Mouse (Mus musculus) adrenal gland, postnatal 25 days (tissue): ENCODE results near the gene Cdk17. TPM values are rescaled to one million over a fixed set of nuclear protein-coding genes. Genes with fewer than 3 reads are reported as not detected.

ENCODE experiments used
- DNase-seq: peaks from one replicate; pipeline ENCODE4 v3.0.0; 2021; ENCODE audit warnings: mixed read lengths
- long read RNA-seq: library from polyadenylated mRNA; stranded (forward); transcript quantifications from one replicate; pipeline ENCODE4 v2.0.0, GENCODE M21; 2021
- total RNA-seq: library from RNA; stranded (reverse); gene quantifications from 2 replicates; pipeline ENCODE4 v1.2.3, GENCODE M21; 2021

The Cdk17 gene
- 21.7 and 27.6 TPM in 2 replicates for total RNA-seq
- long read RNA-seq, transcript Cdk17-201 (17 exons, 3,615 nt): major isoform, 23 of 38 reads
- long read RNA-seq, partial matches to known transcripts: 11 of 38 reads
- long read RNA-seq, other reads (novel, unspliced or antisense): 4 of 38 reads

DNA sequence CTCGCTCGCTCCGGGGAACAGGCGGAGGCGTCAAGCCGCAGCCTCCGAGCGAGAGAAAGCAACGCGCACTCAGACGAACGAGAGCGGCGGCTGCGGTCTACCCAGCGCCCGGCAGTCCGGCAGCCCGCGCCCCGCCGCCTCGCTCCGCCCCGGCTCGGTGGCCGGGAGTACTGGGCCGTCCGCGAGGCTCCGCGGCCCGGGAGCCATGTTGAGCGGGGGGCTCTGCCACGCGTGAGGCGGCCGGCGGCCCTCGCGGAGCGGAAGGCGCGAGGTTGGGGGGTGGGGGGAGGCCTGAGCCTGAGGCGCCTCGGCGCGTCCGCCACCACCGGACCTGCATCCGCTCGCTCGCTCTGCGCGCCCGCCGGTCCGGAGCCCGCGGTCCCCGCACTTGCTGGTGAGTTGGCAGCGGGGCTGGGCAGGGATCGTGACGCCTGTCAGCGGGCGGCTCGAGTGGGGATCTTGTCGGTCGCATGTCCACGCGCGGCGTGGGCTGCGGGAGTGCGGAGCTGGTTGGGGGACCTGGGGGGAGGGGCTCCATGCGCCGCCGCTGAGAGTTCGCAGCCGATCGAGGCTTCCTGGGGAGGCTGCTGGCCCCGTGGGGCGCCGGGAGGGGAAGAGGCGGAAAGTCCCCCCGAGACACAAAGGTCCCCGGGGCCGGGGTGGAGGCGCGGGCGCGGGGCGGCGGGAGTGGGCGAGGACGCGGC lies at the start of gene Cdk17:
Gene Cdk17, plus strand, starts transcription at position 69 of the 704 bp plus-strand sequence.
- DNase-seq: peak; percentile 67

DNA sequence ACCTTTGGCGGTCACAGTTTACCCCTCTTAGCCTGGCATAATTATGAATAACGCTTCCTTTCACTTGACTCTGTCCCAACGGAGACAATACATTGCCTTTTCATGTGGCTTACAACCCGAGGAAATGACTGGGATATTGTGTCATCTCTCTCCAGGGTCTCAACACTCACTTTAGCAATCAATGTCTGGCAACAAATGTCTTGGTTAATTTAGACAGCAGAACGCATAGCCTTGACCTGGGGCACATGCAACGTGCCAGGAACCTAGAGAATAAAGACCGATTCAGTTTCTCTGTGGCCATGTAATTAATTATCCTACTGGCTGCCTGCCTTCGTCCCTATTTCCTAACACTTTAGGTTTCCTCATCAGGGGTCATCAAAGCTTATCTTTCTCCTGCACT lies 49.3 kb upstream of the Cdk17 start:
- peak; percentile 21 for DNase-seq

DNA sequence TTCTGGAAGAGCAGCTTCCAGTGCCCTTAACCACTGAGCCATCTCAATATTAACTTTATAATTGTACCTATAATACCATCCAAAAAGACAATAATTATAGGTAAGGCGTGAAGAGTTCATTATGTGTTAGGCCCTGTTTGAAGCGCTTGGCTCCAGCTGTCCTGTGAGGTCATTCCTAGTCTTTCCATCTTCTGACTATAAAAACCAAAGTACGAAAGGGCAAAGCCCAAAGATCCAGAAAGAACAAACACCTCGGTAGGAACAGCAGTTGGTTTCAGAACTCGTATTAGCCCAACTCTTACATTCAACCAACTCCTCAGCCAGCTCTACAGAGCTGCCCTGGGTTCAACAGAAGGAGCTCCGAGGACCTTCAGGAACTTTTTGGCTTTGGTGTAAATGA lies 48.7 kb upstream of the Cdk17 start:
- no peak for DNase-seq

DNA sequence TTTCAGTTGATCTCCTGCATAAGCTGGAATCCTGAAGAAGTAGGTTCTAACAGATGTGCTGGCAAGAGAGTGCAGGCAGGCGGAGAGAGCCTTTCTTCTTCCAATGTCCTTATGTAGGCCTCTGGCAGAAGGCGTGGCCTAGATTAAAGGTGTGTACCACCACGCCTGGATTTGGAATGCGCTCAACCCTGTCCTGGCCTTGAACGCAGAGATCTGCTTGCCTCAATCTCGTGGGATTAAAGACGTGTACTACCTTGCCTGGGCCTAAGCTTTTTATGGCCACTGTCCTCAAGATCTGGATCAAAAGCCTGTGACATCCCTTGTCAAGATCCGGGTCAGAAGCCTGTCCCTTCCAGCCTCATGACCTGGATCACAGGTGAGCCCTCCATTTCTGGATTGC lies 46.7 kb upstream of the Cdk17 start:
- no peak for DNase-seq

DNA sequence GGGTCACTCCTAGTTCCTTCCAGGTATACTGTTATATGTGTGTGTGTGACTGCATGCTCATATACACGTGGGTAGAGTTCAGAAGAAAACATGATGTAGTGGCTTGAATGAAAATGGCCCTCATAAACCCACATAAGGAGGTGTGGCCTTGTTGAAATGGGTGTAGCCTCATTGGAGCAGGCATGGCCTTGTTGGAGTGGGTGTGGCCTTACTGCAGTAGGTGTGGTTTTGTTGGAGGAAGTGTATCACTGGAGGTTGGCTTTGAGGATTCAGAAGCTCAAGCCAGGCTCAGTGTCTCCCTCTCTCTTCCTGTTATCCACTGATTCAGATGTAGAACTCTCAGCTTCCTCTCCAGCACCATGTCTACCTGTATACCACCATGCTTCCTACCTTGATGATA lies 45.9 kb upstream of the Cdk17 start:
- no peak for DNase-seq

DNA sequence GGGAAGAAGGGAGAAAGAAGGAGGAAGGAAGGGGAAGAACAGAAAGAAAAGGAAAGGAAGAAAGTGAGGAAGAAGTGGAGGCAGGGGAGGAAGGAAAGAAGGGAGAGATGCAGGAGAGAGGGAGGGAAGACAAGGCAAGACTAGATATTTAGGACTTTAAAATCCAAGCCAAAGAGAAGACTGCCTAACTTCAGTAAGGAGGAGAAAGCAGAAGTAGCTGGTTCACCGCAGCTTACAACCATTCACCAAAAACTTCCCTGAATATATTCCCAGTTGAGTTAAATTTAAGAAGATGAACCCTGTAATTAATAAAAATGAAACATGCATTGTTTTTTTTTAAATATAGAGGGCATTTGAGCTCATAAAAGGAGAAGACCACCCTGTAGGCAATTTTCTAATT lies 44.9 kb upstream of the Cdk17 start:
- no peak for DNase-seq

DNA sequence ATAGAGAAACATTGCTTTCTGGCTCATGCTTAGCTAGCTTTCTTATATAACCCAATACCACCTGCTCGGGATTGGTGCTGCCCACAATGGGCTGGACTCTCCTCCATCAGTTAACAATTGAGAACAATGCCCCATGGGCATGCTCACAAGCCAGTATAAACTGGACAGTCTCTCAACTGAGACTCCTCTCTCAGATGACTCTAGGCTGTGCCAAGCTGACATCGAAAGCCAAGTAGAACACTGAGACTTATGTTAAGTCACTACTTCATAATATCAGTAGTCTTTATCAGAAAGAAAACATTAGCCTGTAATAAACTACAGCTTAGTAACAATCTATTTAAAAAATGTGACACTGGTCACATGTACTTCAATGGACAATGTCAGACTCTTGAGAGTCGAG lies 44.0 kb upstream of the Cdk17 start:
- no peak for DNase-seq

DNA sequence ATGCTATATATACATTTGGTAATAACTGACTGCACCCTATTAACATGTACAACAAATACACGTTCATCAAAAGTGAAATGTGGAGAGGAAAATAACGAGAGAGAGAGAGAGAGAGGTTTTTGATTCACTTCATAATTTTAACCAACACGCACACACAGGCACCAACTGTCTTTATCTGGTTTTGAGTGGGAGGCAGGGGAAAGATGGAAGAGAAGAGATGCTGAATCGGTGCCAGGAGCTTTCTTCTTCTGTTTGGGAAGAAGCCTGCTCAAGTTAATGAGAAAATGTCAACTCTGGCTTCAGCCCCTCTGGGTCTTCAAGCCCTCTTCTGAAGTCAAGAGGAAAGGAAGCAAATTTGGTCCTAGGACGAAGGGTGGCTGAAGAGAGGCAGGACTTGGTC lies 40.9 kb upstream of the Cdk17 start:
- DNase-seq: no peak

DNA sequence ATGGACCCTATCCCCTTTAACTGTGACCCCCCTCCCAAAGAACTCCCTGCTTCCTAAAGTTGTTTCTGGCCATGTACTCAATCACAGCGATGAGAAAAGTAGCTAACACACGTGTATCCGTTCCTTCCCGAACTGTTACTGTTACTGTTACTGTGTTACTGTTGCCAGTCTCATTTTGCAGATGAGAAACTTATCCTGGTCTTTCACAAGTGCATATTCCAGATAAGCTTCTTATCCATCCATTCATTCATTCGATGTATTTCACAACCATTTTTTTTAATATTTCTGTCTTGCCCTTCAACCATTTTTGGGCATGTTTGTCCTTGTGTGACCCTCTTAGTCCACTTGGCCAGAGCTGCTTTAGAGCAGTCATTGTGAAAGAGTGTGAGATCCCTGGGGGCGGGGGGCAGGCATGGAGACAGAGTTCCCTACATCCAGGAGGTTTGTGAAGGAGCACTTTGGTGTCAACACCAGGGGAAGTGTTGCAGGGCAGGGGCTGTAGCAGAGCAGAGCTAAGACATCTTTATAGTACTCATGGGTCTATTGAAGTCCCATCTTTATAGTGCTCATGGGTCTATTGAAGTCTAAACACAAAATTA lies 39.3 kb upstream of the Cdk17 start:
- DNase-seq: no peak

DNA sequence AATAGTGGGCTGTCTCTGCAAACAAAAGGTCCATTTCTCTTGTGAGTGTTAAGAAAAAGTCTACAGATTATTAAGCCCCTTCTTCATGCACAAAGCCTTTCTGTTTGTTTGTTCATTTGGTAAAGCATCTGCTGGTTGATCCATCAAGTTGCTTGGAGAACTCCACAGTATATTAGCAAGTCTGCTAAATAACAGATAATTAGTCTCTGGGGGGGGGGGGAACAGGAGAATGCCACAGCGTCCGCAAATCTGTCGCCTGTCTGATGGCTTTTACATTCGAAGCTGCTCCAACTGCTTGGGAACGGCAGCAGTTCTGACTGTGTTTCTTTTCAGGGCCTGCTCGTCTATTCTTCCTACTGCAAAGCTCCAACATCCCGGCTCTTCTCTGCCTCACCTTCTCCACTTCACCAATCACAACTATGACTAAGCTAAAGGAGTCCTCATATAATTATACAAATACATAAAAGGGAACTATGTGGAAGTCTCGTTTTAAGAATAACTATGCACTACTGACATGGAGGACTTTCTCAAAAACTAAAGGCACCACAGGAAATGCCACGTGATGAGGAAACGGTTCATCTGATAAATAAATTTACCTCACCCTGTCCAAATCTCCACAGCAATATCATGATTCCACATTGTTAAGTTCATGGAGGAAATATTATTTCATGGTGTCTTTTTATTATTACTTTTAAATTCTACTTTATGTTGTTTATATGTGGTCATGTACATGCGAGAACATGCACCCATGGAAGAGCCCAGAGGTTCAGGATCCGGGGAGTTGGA lies 38.1 kb upstream of the Cdk17 start:
- DNase-seq: no peak

DNA sequence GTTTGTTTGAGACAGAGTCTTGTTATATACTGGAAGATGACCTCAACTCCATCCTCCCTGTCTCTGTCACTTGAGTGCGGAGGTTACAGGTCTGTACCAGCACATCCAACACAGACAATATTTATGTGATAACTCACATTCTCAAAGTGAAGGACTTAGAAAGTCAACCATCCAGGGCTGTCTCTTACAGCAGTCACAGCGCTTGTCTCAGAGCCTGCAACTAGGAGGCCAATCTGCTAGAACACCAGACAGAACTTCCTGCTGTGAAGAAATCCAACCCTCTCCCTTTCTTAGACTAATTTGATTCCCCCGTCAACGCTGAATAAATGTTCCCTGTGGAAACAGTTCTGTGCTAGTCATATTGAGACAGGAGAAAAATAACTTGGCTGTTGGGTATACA lies 37.4 kb upstream of the Cdk17 start:
- DNase-seq: no peak

DNA sequence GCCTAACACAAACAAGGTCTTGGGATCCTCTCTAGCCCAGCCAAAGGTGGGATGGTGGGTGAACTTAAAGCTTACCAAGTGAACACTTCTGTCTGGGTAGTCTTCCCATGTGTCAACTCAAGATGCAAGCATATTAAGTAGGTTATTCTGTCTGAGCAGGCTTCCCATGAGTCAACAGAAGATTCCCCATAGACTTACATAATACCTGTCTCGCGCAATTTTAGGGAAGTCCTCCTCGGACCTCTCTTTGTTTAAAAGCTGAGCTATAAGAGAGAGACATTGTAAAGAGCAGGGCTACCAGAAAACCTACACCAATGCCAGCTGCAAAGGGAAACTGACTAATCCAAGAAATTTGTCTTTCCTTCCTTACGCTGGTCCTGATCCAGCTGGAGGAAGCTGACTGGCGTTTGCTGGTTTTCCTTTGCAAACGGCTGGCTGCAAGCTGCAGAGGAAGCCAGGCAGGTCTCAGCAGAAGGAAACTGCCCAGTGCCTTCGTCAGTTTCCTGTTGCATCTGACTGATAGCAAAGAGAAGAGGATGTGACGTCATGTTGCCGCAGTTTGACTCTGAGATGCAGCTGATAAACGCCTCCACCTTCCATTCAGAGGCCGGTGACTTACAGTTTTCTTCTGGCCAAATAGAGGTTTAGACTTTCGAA lies 36.6 kb upstream of the Cdk17 start:
- DNase-seq: peak; percentile 22

DNA sequence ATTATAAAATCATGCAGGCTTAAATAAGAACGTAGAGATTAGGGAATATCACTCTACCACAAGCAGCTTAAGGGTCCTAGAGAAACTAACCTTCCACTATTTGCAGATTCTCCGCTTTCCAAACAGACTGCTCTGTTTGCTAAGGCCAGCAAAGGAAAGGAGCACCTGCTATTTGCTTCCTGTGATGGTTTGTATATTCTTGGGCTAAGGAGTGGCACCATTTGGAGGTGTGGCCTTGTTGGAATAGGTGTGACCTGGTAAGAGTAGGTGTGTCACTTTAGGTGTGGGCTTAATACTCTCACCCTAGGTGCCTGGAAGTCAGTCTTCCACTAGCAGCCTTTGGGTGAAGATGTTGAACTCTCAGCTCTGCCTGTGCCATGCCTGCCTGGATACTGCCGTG lies 34.6 kb upstream of the Cdk17 start:
- no peak for DNase-seq

DNA sequence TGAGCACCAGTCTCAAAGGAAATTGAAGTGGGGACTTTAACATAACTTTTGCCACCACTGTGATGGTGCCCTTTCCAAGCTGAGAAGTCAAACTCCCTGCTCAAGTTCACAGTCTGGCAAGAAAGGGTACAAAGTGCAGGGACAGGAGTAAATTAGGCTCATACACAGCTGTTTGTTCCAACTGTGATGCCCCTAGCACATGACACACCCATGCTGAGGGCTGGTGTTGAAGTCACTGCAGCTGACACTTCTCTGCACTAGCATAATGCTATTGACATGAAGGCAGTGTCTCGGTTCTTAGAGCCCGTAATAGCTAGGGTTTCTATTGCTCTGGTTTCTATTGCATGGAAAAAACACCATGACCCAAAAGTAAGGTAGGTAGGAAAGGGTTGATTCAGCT lies 32.1 kb upstream of the Cdk17 start:
- DNase-seq: no peak

DNA sequence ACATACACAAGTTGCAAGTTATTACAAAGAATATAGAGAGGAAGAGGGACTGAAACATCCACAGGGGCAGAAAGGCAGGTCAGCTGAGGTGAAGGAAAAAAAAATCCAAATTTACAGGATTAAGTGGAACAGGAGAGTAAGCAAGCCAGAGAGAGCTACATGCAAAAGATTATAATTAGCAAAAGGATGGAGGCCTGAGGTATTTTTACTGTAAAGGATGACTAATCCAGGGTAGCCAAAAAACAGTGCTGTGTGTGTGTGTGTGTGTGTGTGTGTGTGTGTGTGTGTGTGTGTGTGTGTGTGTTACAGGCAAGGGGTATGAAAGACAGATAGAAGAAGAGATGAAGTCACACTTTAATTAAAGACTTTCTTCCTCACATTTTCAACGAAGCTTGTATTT lies 31.3 kb upstream of the Cdk17 start:
- DNase-seq: no peak

DNA sequence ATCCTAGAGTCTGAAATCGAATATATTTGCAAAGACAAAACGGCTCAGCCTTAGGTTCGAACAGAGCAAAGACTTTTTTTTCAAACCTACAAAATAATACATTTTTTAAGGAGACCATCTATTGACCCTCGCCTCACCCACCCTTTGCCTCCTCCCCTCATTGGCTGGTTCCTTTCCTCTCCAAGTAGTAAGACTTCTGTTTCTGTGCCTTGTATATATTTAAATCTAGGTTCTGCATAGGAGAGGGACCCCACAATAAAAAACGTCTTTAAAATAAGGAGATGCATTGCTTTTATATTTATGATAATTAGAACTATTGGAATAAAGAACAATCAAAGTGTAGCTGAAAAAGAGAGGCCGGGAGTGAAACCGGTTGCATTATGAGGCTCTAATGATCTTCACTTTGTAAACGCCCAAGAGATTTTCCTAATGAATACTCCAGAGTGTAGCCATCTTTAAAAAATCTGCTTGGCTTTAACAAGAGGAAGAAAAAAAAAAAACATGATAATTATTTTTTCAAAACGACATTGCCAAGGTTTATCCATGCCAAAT lies 30.7 kb upstream of the Cdk17 start:
- no peak for DNase-seq

DNA sequence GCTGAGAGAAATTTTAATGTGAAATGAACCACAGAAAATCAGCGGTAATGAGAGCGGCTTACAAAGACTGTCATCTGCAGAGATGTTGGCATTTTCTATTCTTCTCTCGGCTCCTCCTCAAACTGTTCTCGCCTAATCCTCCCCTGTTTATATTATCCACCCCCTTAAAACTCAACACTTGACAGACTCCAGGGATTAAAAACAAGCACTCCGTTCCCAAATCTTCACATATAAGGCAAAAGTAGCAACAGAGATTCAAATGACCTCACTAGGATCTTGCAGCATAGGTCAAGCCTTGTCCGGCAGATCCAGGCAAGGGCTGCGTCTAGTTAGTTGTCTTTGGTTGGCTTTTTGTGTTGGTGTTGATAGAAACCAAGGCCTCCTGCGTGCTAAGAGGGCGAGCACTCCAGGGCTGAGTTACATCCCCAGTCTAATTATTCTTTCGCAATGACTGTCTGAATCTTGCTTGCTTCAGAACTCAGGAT lies 30.2 kb upstream of the Cdk17 start:
- DNase-seq: no peak

DNA sequence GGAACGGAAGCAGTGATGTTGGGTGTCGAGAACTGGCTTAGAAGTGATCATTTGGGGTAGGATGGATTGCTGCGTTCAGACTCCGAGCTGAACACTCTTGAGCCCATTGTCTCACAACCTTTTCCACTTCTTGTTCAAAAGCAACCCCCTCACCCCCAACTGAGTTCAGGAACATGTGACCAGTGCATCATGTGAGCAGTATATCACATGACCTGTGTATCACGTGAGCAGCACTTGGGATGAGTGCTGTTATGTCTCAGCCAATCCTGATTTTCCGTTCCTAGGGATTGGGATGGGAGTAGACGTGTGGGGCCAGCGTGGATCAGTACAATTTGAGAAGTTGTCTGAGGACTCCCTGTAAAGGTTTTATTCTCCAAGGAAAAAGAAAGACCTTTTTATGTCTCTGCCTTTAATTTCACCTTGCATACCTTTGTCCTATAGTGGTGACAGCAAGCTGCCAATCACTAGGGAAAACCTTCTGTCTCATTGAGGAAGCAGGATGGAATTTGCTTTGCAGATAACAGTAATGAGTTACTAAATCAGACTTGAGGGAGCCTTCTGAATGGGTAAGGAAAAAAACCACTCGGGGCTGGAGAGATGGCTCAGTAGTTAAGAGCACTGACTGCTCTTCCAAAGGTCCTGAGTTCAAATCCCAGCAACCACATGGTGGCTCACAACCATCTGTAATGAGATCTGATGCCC lies 28.7 kb upstream of the Cdk17 start:
- no peak for DNase-seq

DNA sequence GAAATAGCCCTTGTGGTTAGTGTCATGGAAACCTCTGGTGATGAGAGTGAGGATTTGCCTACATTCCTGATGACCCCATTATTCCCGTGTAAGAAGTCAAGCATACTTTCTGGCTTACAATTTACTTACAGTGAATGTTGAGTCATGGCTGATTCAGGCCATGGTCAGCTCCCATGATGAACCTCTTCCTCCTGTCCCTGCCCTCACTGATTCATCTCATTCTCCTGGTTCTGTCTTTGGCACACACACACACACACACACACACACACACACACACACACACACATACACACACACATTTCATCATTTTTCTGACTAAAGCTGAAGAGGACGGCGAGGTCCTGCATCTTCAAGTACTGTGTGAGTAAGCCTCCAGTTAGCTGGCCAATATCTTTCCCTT lies 21.9 kb upstream of the Cdk17 start:
- DNase-seq: peak; percentile 42

DNA sequence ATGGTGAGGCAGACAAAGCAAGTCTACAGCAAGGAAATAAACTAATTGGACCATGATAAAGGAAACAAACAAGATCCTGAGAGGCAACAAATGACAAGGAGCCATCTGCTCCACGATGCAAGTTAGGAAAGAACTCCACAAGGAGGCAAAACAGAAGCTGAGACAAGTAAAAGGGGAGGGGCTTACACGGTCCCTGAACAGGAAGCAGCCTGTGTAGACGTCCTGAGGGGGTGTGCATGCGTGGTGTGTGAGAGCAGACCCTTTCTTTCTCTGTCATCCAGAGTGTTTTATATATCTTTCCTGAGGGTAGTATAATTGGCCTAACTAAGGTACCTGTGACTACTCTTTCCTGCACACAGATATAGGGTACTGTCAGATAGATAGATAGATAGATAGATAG lies 19.9 kb upstream of the Cdk17 start:
- no peak for DNase-seq

DNA sequence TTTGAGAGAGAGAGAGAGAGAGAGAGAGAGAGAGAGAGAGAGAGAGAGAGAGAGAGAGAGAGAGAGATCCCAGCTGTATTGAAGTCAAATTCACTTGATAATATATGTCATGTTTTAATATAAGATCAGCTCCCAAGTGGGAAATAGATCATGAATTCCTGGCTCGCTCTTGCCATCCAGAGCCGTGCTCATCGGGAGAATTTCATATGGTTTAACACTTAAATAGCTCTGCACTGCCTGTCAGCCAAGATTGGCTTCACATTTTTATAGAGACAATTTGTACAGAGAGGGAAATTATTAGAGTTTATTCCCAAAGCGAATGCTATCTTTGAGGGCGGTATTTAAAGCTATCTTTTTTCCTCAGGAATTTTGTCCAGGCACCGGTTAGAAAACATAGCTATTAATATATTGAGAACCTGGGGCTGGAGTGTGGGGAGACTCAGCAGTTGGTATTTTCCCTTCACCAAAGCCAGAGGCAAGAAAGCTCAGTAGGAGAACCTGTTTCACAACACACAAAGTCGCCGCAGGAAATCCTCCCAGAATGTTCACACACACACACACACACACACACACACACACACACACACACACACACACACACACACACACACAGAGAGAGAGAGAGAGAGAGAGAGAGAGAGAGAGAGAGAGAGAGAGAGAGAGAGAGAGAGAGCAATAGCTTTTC lies 17.9 kb upstream of the Cdk17 start:
- no peak for DNase-seq
